Mouse (Mus musculus) stomach, postnatal 0 days (tissue): ENCODE measurements around the gene Gm9045. TPM values are rescaled to one million over a fixed set of nuclear protein-coding genes. Genes with fewer than 3 reads are reported as not detected.
"Not testable (repeated sequence)": the region's sequence is repeated elsewhere in the genome, so short reads cannot be mapped to it uniquely, and the experiment has no call there.

Experiments used
- ATAC-seq: fragments of 200-750 bp; cut with Nextera tagmentation; 2 replicates; pipeline ENCODE4 v1.8.0; 2017; ENCODE audit not compliant: low FRiP score, low TSS enrichment
- DNase-seq: peaks from one replicate; pipeline ENCODE4 v3.0.0-alpha.2; 2016; ENCODE audit warnings: low spot score
- H3K27ac ChIP-seq: fragments of 300-500 bp; sonication (generic); replicated peaks from 2 replicates; pipeline ENCODE4 v1.5.1; 2014; ENCODE audit warnings: mild to moderate bottlenecking, control low read depth
- H3K27me3 ChIP-seq: fragments of 300-500 bp; sonication (generic); 2 replicates; pipeline ENCODE4 v1.6.1; 2014; ENCODE audit warnings: low read length; ENCODE audit not compliant: control insufficient read depth, insufficient read depth
- H3K36me3 ChIP-seq: fragments of 300-500 bp; sonication (generic); 2 replicates; pipeline ENCODE4 v1.6.1; 2014; ENCODE audit warnings: low read length, mixed read lengths; ENCODE audit not compliant: control insufficient read depth, insufficient read depth
- H3K4me1 ChIP-seq: fragments of 300-500 bp; sonication (generic); replicated peaks from 2 replicates; pipeline ENCODE4 v1.6.1; 2014; ENCODE audit warnings: antibody characterized with exemption; ENCODE audit not compliant: control insufficient read depth, insufficient read depth
- H3K4me2 ChIP-seq: fragments of 300-500 bp; sonication (generic); replicated peaks from 2 replicates; pipeline ENCODE4 v1.6.1; 2014; ENCODE audit warnings: low read depth, mild to moderate bottlenecking, control low read depth, moderate library complexity
- H3K4me3 ChIP-seq: fragments of 300-500 bp; sonication (generic); 2 replicates; pipeline ENCODE4 v1.5.1; 2014; ENCODE audit warnings: low read depth, low read length, control low read depth
- H3K9ac ChIP-seq: fragments of 300-500 bp; sonication (generic); 2 replicates; pipeline ENCODE4 v1.6.1; 2014; ENCODE audit warnings: mild to moderate bottlenecking, low read length, control low read depth, mixed read lengths
- H3K9me3 ChIP-seq: fragments of 300-500 bp; sonication (generic); 2 replicates; pipeline ENCODE4 v1.6.1; 2016; ENCODE audit warnings: low read length; ENCODE audit not compliant: control insufficient read depth
- CTCF ChIP-seq: IDR thresholded peaks from 2 replicates; pipeline ENCODE4 v1.5.1; 2016; ENCODE audit warnings: antibody characterized with exemption, low read depth, mild to moderate bottlenecking, moderate library complexity
- EP300 ChIP-seq: optimal IDR thresholded peaks from 2 replicates; pipeline ENCODE3; 2016; ENCODE audit warnings: antibody characterized with exemption
- WGBS: fragments of 180-500 bp; shearing (Covaris S2); extraction: QIAGEN DNeasy Blood & Tissue Kit; methylation state at CpG from one replicate; pipeline ENCODE4 v1.1.7; 2014; 5-methylcytosine and 5-hydroxymethylcytosine counted together
- polyA plus RNA-seq: library from polyadenylated mRNA; unstranded; fragments of >200 nt; fragmentation: Nextera tagmentation; extraction: Ambion mirVana; gene quantifications from 2 replicates; pipeline ENCODE4 v1.2.1, GENCODE M21; 2015

The Gm9045 gene
- polyA plus RNA-seq = 0.08 and 0.10 TPM in 2 replicates

GRCm38 (mm10) chr10:118337731-118338130 is at the start of gene Gm9045:
Gene Gm9045, minus strand, starts transcription at chr10:118337831.
- H3K4me1 ChIP-seq, H3K4me2 ChIP-seq, DNase-seq, H3K9ac ChIP-seq, ATAC-seq, H3K36me3 ChIP-seq, H3K4me3 ChIP-seq, H3K9me3 ChIP-seq, H3K27me3 ChIP-seq, H3K27ac ChIP-seq: not testable (repeated sequence)
- no CpG with 5 or more reads among the region's 14 CpGs for WGBS

- no peak overlapping the region for H3K9ac ChIP-seq
- ATAC-seq (peak; percentile 80; the same call in 1 of the 2 replicates), DNase-seq (peak; percentile 84)
- no peak overlapping the region for H3K4me3 ChIP-seq
- no peaks in the 10 kb centered on the region for H3K27me3 ChIP-seq
- no peak overlapping the region for H3K27ac ChIP-seq
- no peaks in the 10 kb centered on the region for H3K36me3 ChIP-seq
- H3K4me1 ChIP-seq = no peaks in the 10 kb centered on the region
- WGBS = 5% methylated on average over 10 of the region's 10 CpGs
- TF ChIP-seq EP300 (no peak), CTCF (peak; percentile 99)
- 0 out of 2 replicates have a peak overlapping the region, but pooled peaks have one; percentile 30 for H3K4me2 ChIP-seq
- H3K9me3 ChIP-seq = no peaks in the 10 kb centered on the region
Observed at GRCm38 (mm10) chr10:118370443-118370842, 32.8 kb upstream of the Gm9045 start.

GRCm38 (mm10) chr10:118369518-118369917 is 31.9 kb upstream of the Gm9045 start:
- H3K9me3 ChIP-seq = no peaks in the 10 kb centered on the region
- no peak overlapping the region for H3K4me2 ChIP-seq
- WGBS = 89% methylated on average over 9 of the region's 9 CpGs
- TF ChIP-seq CTCF (no peak), EP300 (no peak)
- H3K27me3 ChIP-seq = no peaks in the 10 kb centered on the region
- no peak overlapping the region for H3K9ac ChIP-seq
- no peaks in the 10 kb centered on the region for H3K4me1 ChIP-seq
- no peaks in the 10 kb centered on the region for H3K36me3 ChIP-seq
- DNase-seq (no peak), ATAC-seq (no peak)
- H3K27ac ChIP-seq = no peak overlapping the region
- H3K4me3 ChIP-seq = no peak overlapping the region

- H3K27ac ChIP-seq, H3K9ac ChIP-seq, DNase-seq, ATAC-seq, H3K4me3 ChIP-seq, H3K4me1 ChIP-seq, H3K9me3 ChIP-seq, H3K27me3 ChIP-seq, H3K36me3 ChIP-seq, H3K4me2 ChIP-seq: not testable (repeated sequence)
- WGBS = no CpG with 5 or more reads among the region's 11 CpGs
Observed at GRCm38 (mm10) chr10:118354005-118354404, 16.4 kb upstream of the Gm9045 start, which contains the start of gene Gm9049. Gene Gm9049, minus strand, starts transcription at chr10:118354105.

- H3K4me1 ChIP-seq, H3K27me3 ChIP-seq, H3K4me2 ChIP-seq, H3K4me3 ChIP-seq, H3K27ac ChIP-seq, H3K9me3 ChIP-seq, H3K36me3 ChIP-seq, DNase-seq, H3K9ac ChIP-seq, ATAC-seq: not testable (repeated sequence)
- WGBS = 100% methylated on average over 1 of the region's 14 CpGs
Observed at GRCm38 (mm10) chr10:118348579-118348978, 10.9 kb upstream of the Gm9045 start, which contains the start of gene Gm9048. Gene Gm9048, minus strand, starts transcription at chr10:118348679.

- ATAC-seq = not testable (repeated sequence)
- WGBS = no CpG with 5 or more reads among the region's 14 CpGs
Observed at GRCm38 (mm10) chr10:118343155-118343554, 5.5 kb upstream of the Gm9045 start, which contains the start of gene Gm9046. Gene Gm9046, minus strand, starts transcription at chr10:118343255.

GRCm38 (mm10) chr10:118332308-118332707 is 5.3 kb downstream of the Gm9045 start, which contains the start of gene Gm9044:
Gene Gm9044, minus strand, starts transcription at chr10:118332408.
- H3K4me3 ChIP-seq, H3K4me2 ChIP-seq, H3K4me1 ChIP-seq, ATAC-seq, H3K27me3 ChIP-seq, H3K9me3 ChIP-seq, H3K36me3 ChIP-seq, H3K27ac ChIP-seq, H3K9ac ChIP-seq, DNase-seq: not testable (repeated sequence)
- WGBS = no CpG with 5 or more reads among the region's 14 CpGs

More at GRCm38 (mm10) chr10:118343155-118343554, 5.5 kb upstream of the Gm9045 start, which contains the start of gene Gm9046:
- not testable (repeated sequence) for H3K4me2 ChIP-seq, H3K4me3 ChIP-seq, DNase-seq, H3K27ac ChIP-seq, H3K9me3 ChIP-seq, H3K4me1 ChIP-seq, H3K36me3 ChIP-seq, H3K27me3 ChIP-seq, H3K9ac ChIP-seq

- H3K4me2 ChIP-seq, H3K36me3 ChIP-seq, DNase-seq, ATAC-seq, H3K4me3 ChIP-seq, H3K27me3 ChIP-seq, H3K9me3 ChIP-seq, H3K27ac ChIP-seq, H3K9ac ChIP-seq, H3K4me1 ChIP-seq: not testable (repeated sequence)
- no CpG with 5 or more reads among the region's 11 CpGs for WGBS
Observed at GRCm38 (mm10) chr10:118326869-118327268, 10.8 kb downstream of the Gm9045 start, which contains the start of gene Gm9040. Gene Gm9040, minus strand, starts transcription at chr10:118326969.
